Mouse (Mus musculus) CD8-positive naive resting alpha-beta T cell, adult 57 days (primary cell): ENCODE results near the gene Zfp386. TPM values are rescaled to one million over a fixed set of nuclear protein-coding genes. Genes with fewer than 3 reads are reported as not detected.

Source experiments
- total RNA-seq: library from RNA; stranded (reverse); gene quantifications from one replicate; pipeline ENCODE4 v1.2.4, GENCODE M21; 2023

The Zfp386 gene
- 90.6 TPM for total RNA-seq

GRCm38 (mm10) chr12:116047440-116048377 is at the start of gene Zfp386:
Gene Zfp386, plus strand, starts transcription at chr12:116047724.

GRCm38 (mm10) chr12:116077074-116077854 is 29.7 kb downstream of the Zfp386 start, which contains the start of gene Vipr2:
Gene Vipr2, plus strand, starts transcription at chr12:116077726.

Other genes with a start within 250 kb of the Zfp386 start
- gene Vipr2, start 30.0 kb downstream of the Zfp386 start, total RNA-seq: not detected
- 1.3 TPM for gene Wdr60, start 215.3 kb downstream of the Zfp386 start, total RNA-seq
- not detected for gene Gm11027, start 227.7 kb downstream of the Zfp386 start, total RNA-seq
- gene Esyt2, start 233.5 kb downstream of the Zfp386 start, total RNA-seq: 220 TPM